Mouse (Mus musculus) liver, adult 2 months (tissue): ENCODE measurements around the gene Stat5b. TPM values are rescaled to one million over a fixed set of nuclear protein-coding genes. Genes with fewer than 3 reads are reported as not detected.

Experiments
- DNase-seq: peaks from one replicate; pipeline ENCODE4 v3.0.0-alpha.2; 2011; ENCODE audit warnings: low read depth, low spot score; ENCODE audit errors: extremely low read depth
- H3K27ac ChIP-seq: fragments of 200-500 bp; replicated peaks from 2 replicates; pipeline ENCODE4 v1.5.1; 2012; ENCODE audit warnings: low read depth, mild to moderate bottlenecking, control low read depth, inconsistent platforms, low read length; ENCODE audit not compliant: insufficient read depth
- H3K27me3 ChIP-seq: fragments of 200-500 bp; 2 replicates; pipeline ENCODE4 v1.6.1; 2012; ENCODE audit warnings: mild to moderate bottlenecking, moderate library complexity, low read length, inconsistent platforms; ENCODE audit not compliant: control insufficient read depth, insufficient read depth
- H3K36me3 ChIP-seq: fragments of 200-500 bp; 2 replicates; pipeline ENCODE4 v1.6.1; 2012; ENCODE audit warnings: low read length, inconsistent platforms; ENCODE audit not compliant: control insufficient read depth, insufficient read depth
- H3K4me1 ChIP-seq: fragments of 200-500 bp; 2 replicates; pipeline ENCODE4 v1.6.1; 2011; ENCODE audit warnings: low read length; ENCODE audit not compliant: control insufficient read depth, insufficient read depth
- H3K4me3 ChIP-seq: fragments of 200-500 bp; 2 replicates; pipeline ENCODE4 v1.5.1; 2011; ENCODE audit warnings: low read depth, mild to moderate bottlenecking, control low read depth, low read length, moderate library complexity; ENCODE audit not compliant: insufficient read depth
- H3K79me2 ChIP-seq: fragments of 200-500 bp; 2 replicates; pipeline ENCODE4 v1.6.1; 2012; ENCODE audit warnings: inconsistent platforms, mild to moderate bottlenecking, low read length, moderate library complexity; ENCODE audit not compliant: control insufficient read depth, insufficient read depth
- H3K9ac ChIP-seq: fragments of 200-500 bp; 2 replicates; pipeline ENCODE4 v1.6.1; 2012; ENCODE audit warnings: low read depth, mild to moderate bottlenecking, control low read depth, inconsistent platforms, low read length
- CTCF ChIP-seq: fragments of 200-500 bp; IDR thresholded peaks from 2 replicates; pipeline ENCODE4 v1.5.1; 2011; ENCODE audit warnings: low read depth, low read length, control low read depth
- POLR2A ChIP-seq: fragments of 200-500 bp; IDR thresholded peaks from 2 replicates; pipeline ENCODE4 v1.6.1; 2011; ENCODE audit warnings: low read length, control low read depth; ENCODE audit not compliant: insufficient read depth; ENCODE audit errors: extremely low read depth
- WGBS: fragments of 180-500 bp; shearing (Covaris S2); methylation state at CpG from one replicate; pipeline ENCODE4 v1.1.7; 2018; 5-methylcytosine and 5-hydroxymethylcytosine counted together
- polyA plus RNA-seq: library from polyadenylated mRNA; depleted of rRNA; stranded (reverse); fragments of >200 nt; gene quantifications from 2 replicates; pipeline ENCODE4 v1.2.3, GENCODE M21; 2012
- total RNA-seq: library from RNA; depleted of rRNA; stranded (reverse); fragments of >200 nt; gene quantifications from 2 replicates; pipeline ENCODE4 v1.2.3, GENCODE M21; 2014

The Stat5b gene
- total and polyA plus RNA-seq, 2 experiments = 31.8 to 32.0 TPM

DNA sequence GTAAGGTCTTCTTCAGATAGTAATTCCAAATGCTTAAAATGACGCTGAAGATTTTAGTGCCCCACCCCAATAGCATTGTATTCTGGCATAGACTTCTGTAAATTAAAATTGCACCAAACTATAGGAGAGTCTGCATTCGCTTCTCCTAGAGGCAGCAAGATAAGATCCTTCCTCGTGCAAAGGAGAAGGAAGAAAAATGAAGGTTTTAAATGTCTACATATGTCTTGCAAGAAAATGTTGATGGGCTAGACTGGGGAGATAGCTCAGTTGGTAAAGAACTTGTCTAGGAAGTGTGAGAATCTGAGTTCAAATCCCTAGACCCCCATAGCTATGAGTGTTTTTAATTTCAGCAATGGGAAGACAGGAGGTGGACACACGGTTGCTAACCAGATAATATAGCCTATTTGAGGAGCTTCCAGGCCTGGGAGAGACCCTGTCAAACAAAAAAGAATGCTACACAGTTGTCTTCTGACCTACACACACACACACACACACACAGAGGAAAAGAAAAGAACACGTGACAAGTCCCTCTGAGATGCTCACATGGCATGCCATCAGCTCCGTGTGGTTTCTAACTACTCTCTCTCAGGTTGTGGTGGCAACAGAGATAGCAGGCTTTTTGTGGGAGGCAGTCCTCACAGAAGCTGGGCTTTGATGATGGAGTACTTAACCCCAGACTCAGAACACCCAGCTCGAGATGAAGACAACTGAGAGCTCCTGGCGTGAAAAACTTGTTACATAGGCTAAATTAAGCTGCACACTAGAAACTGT lies 26.8 kb downstream of the Stat5b start:
- Histone ChIP-seq H3K27ac (no peak overlapping the region), H3K9ac (no peak overlapping the region), H3K79me2 (peaks cover 49% of the 10 kb centered on the region; the same call in 1 of the 2 replicates), H3K4me1 (peaks cover 24% of the 10 kb centered on the region), H3K36me3 (no peaks in the 10 kb centered on the region), H3K4me3 (no peak overlapping the region), H3K27me3 (no peaks in the 10 kb centered on the region)
- DNase-seq = no peak
- 81% methylated on average over 8 of the region's 8 CpGs for WGBS
- TF ChIP-seq POLR2A = no peak
- no peak for TF ChIP-seq CTCF

DNA sequence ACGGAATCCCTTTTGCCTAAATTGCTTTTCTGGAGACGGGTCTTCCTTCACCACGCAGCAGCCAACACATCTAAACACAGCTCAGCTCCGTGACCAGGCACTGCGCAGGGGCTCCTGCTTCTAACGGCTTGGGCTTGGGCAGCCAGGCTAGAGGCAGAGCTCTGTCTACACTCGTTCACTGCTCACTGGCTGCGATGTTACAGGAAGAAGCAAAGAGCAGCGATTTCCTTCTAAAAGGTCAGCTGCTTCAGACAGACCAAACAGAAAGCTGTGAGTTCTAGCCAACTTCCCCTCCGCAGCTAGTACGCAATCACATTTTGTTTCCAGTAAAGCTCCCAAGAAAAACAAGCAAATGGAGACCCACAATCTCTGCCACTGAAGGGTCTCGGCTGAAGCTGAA lies 28.2 kb downstream of the Stat5b start:
- H3K27ac ChIP-seq = peak overlapping the region; percentile 90
- peak overlapping the region; percentile 81 for H3K9ac ChIP-seq
- peak; percentile 96 for DNase-seq
- peaks cover 51% of the 10 kb centered on the region; the same call in 1 of the 2 replicates for H3K79me2 ChIP-seq
- no peaks in the 10 kb centered on the region for H3K27me3 ChIP-seq
- peaks cover 25% of the 10 kb centered on the region for H3K4me1 ChIP-seq
- peak; percentile 84 for TF ChIP-seq POLR2A
- no peak for TF ChIP-seq CTCF
- 2% methylated on average over 12 of the region's 12 CpGs for WGBS
- no peaks in the 10 kb centered on the region for H3K36me3 ChIP-seq
- H3K4me3 ChIP-seq = peak overlapping the region; percentile 54

DNA sequence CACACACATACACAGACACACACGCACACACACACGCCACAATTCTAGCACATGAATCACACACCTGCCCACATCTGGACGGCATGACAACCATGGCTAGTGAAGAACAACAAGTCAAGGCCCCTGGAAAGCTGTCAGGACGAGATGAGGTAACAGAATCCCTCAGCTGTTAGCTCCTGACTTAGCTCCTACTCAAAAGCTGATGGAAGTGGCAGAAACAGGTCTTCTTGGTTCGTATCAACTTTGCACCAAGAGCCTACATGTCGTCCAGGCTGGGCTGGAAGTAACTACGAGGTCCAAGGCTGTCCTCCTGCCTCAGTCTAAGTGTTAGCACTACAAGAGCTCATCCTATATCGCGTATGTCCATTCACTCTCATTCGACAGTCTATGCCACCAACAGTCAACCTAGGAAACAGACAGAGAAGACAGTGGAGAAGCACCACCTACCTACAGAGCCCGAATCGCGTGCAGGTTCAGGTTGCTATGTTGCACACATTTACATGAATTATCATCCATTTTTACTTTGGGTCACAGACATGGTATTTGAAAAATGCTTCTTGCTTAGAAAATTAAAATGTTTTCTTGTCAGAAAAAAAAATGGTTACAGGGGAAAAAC lies 28.8 kb downstream of the Stat5b start:
- H3K36me3 ChIP-seq = no peaks in the 10 kb centered on the region
- peaks cover 28% of the 10 kb centered on the region for H3K4me1 ChIP-seq
- peak overlapping the region; percentile 54 for H3K4me3 ChIP-seq
- WGBS = 28% methylated on average over 13 of the region's 13 CpGs
- H3K27me3 ChIP-seq = no peaks in the 10 kb centered on the region
- DNase-seq = peak; percentile 75
- H3K9ac ChIP-seq = peak overlapping the region; percentile 83
- peak overlapping the region; percentile 70 for H3K27ac ChIP-seq
- peaks cover 45% of the 10 kb centered on the region; the same call in 1 of the 2 replicates for H3K79me2 ChIP-seq
- TF ChIP-seq POLR2A = no peak
- TF ChIP-seq CTCF = no peak

GRCm38 (mm10) chr11:100820047-100820446 lies 30.5 kb downstream of the Stat5b start:
- Histone ChIP-seq H3K4me1 (peaks cover 44% of the 10 kb centered on the region), H3K27ac (peak overlapping the region; percentile 4; the same call in 1 of the 2 replicates), H3K9ac (peak overlapping the region; percentile 28; the same call in 1 of the 2 replicates), H3K27me3 (no peaks in the 10 kb centered on the region), H3K4me3 (no peak overlapping the region; the same call in 1 of the 2 replicates), H3K79me2 (peaks cover 43% of the 10 kb centered on the region; the same call in 1 of the 2 replicates), H3K36me3 (no peaks in the 10 kb centered on the region)
- no peak for DNase-seq
- TF ChIP-seq POLR2A (no peak), CTCF (no peak)
- 48% methylated on average over 8 of the region's 8 CpGs for WGBS

GRCm38 (mm10) chr11:100819626-100820025 lies 30.9 kb downstream of the Stat5b start:
- Histone ChIP-seq H3K4me3 (no peak overlapping the region; the same call in 1 of the 2 replicates), H3K27ac (peak overlapping the region; percentile 4), H3K27me3 (no peaks in the 10 kb centered on the region), H3K79me2 (peaks cover 43% of the 10 kb centered on the region; the same call in 1 of the 2 replicates), H3K4me1 (peaks cover 47% of the 10 kb centered on the region), H3K36me3 (no peaks in the 10 kb centered on the region), H3K9ac (no peak overlapping the region; the same call in 1 of the 2 replicates)
- TF ChIP-seq CTCF (no peak), POLR2A (no peak)
- 31% methylated on average over 16 of the region's 16 CpGs for WGBS
- DNase-seq = peak; percentile 73
